Mouse (Mus musculus): ENCODE results near the gene Plekha6.

DNA sequence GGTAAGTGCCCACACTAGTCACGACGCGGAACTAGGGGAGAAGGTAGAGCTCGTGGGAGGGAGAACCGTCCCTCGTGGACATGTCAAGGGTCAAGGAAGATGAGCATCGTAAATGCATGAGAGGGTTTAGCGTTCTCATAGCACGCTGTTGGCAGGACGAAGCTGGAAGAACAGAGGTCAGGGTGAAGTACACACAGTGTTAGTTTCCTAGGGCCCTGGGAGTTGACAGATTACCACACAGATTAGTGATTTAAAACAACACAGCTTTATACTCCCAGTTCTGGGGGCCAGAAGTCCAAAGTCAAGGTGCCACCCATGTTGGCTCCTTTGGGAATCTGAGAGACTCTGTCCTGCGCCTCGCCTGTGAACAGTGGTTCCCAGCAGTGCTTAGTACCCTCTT lies 123.9 kb downstream of the Plekha6 start:
- TF ChIP-seq GATA1 (IDR thresholded peaks at IDR 0.05; ENCODE audit: borderline replicate concordance, low read length) (no peak), FLI1 (IDR thresholded peaks at IDR 0.05; ENCODE audit: low read length) (no peak)
